Mouse (Mus musculus) CH12.LX (cell line): ENCODE measurements at regions not wholly inside any gene's neighbourhood (a gene's known extent, or its start where the extent isn't known, plus 50 kb on each side); places are given as distances from the start of the nearest gene placed in this dataset.

ENCODE experiments used
- DNase-seq: peaks from one replicate; pipeline ENCODE4 v3.0.0-alpha.2; 2013; ENCODE audit errors: extremely low read depth
- H3K27ac ChIP-seq: 2 replicates; pipeline ENCODE4 v1.5.1; 2012; ENCODE audit warnings: low read depth, mild to moderate bottlenecking, control low read depth, moderate library complexity; ENCODE audit not compliant: insufficient read depth
- H3K27me3 ChIP-seq: replicated peaks from 2 replicates; pipeline ENCODE3; 2012; ENCODE audit warnings: inconsistent platforms
- H3K36me3 ChIP-seq, 2 experiments: replicated peaks in 1 of 2; 2 replicates each; pipeline versions ENCODE3 to v1.6.1; 2012; ENCODE audit warnings: inconsistent platforms in 1 of 2, low read length in 1 of 2, mild to moderate bottlenecking in 1 of 2, mixed read lengths in 1 of 2, moderate library complexity in 1 of 2; ENCODE audit not compliant: control insufficient read depth in 1 of 2, insufficient read depth in 1 of 2
- H3K4me1 ChIP-seq, 2 experiments: 2 replicates each; pipeline ENCODE4 v1.6.1; 2012; ENCODE audit warnings: inconsistent platforms in 1 of 2, moderate library complexity in 1 of 2; ENCODE audit not compliant: insufficient read depth in 2 of 2, control insufficient read depth in 1 of 2
- H3K4me2 ChIP-seq: 2 replicates; pipeline ENCODE4 v1.6.1; 2012; ENCODE audit warnings: low read depth, mild to moderate bottlenecking, control low read depth; ENCODE audit not compliant: poor library complexity, insufficient read depth, severe bottlenecking
- H3K4me3 ChIP-seq, 3 experiments: fragments of 150-350 bp in 1 of 3; sonication (generic) in 1 of 3; replicated peaks in 1 of 3; 2 replicates each; pipeline versions ENCODE3 to v1.5.1; 2011 to 2012; ENCODE audit warnings: low read depth in 2 of 3, low read length in 2 of 3, mild to moderate bottlenecking in 2 of 3, moderate library complexity in 2 of 3, control low read depth in 1 of 3, improper control_type of control experiment in 1 of 3, inconsistent platforms in 1 of 3, mixed read lengths in 1 of 3; ENCODE audit not compliant: poor library complexity in 1 of 3
- H3K79me2 ChIP-seq: replicated peaks from 2 replicates; pipeline ENCODE4 v1.6.1; 2012; ENCODE audit warnings: mild to moderate bottlenecking, moderate library complexity; ENCODE audit not compliant: control insufficient read depth, poor library complexity, insufficient read depth, severe bottlenecking; ENCODE audit errors: extremely low read depth
- H3K9ac ChIP-seq: 2 replicates; pipeline ENCODE4 v1.6.1; 2012; ENCODE audit warnings: low read depth, mild to moderate bottlenecking, control low read depth, moderate library complexity; ENCODE audit not compliant: insufficient read depth
- H3K9me3 ChIP-seq: replicated peaks from 2 replicates; pipeline ENCODE3; 2012; ENCODE audit warnings: low read length, inconsistent platforms, mixed read lengths
- CTCF ChIP-seq, 2 experiments: IDR thresholded peaks in 1 of 2; conservative IDR thresholded peaks in 1 of 2; 2 replicates each; pipeline ENCODE4 v1.5.1; 2011 to 2012; ENCODE audit warnings: low read depth in 2 of 2, low read length in 2 of 2, improper control_type of control experiment in 1 of 2, inconsistent platforms in 1 of 2, mild to moderate bottlenecking in 1 of 2, moderate library complexity in 1 of 2
- ELF1 ChIP-seq: IDR thresholded peaks from 2 replicates; pipeline ENCODE4 v1.6.1; 2014; ENCODE audit warnings: low read depth, mild to moderate bottlenecking, inconsistent platforms, low read length, improper control_type of control experiment
- ETS1 ChIP-seq: conservative IDR thresholded peaks from 2 replicates; pipeline ENCODE4 v1.6.1; 2012; ENCODE audit warnings: low read depth, mild to moderate bottlenecking, inconsistent platforms, low read length, improper control_type of control experiment, moderate library complexity
- GABPA ChIP-seq: IDR thresholded peaks from 2 replicates; pipeline ENCODE4 v1.6.1; 2012; ENCODE audit warnings: low read depth, low read length, improper control_type of control experiment, inconsistent platforms; ENCODE audit not compliant: insufficient replicate concordance
- JUN ChIP-seq: IDR thresholded peaks from 2 replicates; pipeline ENCODE4 v1.6.1; 2011; ENCODE audit warnings: low read depth, mild to moderate bottlenecking, low read length, improper control_type of control experiment, moderate library complexity; ENCODE audit not compliant: insufficient read depth
- JUND ChIP-seq: conservative IDR thresholded peaks from 2 replicates; pipeline ENCODE4 v1.6.1; 2011; ENCODE audit warnings: low read depth, low read length, improper control_type of control experiment
- KAT2A ChIP-seq: IDR thresholded peaks from 2 replicates; pipeline ENCODE4 v1.6.1; 2012; ENCODE audit warnings: low read length, improper control_type of control experiment, inconsistent platforms; ENCODE audit not compliant: insufficient replicate concordance
- RCOR1 ChIP-seq: conservative IDR thresholded peaks from 2 replicates; pipeline ENCODE4 v1.6.1; 2012; ENCODE audit warnings: low read depth, mild to moderate bottlenecking, inconsistent platforms, low read length, improper control_type of control experiment
- SIN3A ChIP-seq: IDR thresholded peaks from 2 replicates; pipeline ENCODE4 v1.6.1; 2012; ENCODE audit warnings: low read length, improper control_type of control experiment, inconsistent platforms
- SMC3 ChIP-seq: IDR thresholded peaks from 2 replicates; pipeline ENCODE4 v1.6.1; 2011; ENCODE audit warnings: low read depth, low read length, improper control_type of control experiment
- UBTF ChIP-seq: IDR thresholded peaks from 2 replicates; pipeline ENCODE4 v1.6.1; 2012; ENCODE audit warnings: low read depth, mild to moderate bottlenecking, inconsistent platforms, low read length, improper control_type of control experiment, moderate library complexity
- USF2 ChIP-seq: conservative IDR thresholded peaks from 2 replicates; pipeline ENCODE4 v1.6.1; 2011; ENCODE audit warnings: low read depth, low read length, improper control_type of control experiment
- ZKSCAN1 ChIP-seq: IDR thresholded peaks from 2 replicates; pipeline ENCODE4 v1.6.1; 2012; ENCODE audit warnings: low read depth, inconsistent platforms, low read length, improper control_type of control experiment, borderline replicate concordance
- dilution Hi-C: fragments of 300-500 bp; cut with MboI; formaldehyde crosslinking; loops from 2 replicates; pipeline ENCODE4 v1.14.3; 2020; ENCODE audit warnings: low sequenced_read_pairs; ENCODE audit not compliant: extremely low pct_unique_long_range_greater_than_20kb, extremely low pct_ligation_motif_present
- in situ Hi-C: fragments of 300-500 bp; cut with MboI; formaldehyde crosslinking; loops from 3 replicates; pipeline ENCODE4 v1.14.3; 2019; ENCODE audit warnings: low sequenced_read_pairs, low pct_ligation_motif_present, low pct_unique_long_range_greater_than_20kb, mixed read lengths

GRCm38 (mm10) chr5:82825327-82825726 is 529.7 kb downstream of the Tecrl start:
- TF ChIP-seq JUND (no peak), UBTF (no peak)
- in situ Hi-C loops (no loop called here), dilution Hi-C loops (no loop called here)
- no peak overlapping the region for H3K4me3 ChIP-seq
- H3K27ac ChIP-seq = no peak overlapping the region
- no peaks in the 10 kb centered on the region for H3K27me3 ChIP-seq
- H3K79me2 ChIP-seq = no peaks in the 10 kb centered on the region
- H3K4me1 ChIP-seq = no peaks in the 10 kb centered on the region
- H3K9ac ChIP-seq = no peak overlapping the region
- H3K4me2 ChIP-seq = no peak overlapping the region
- no peaks in the 10 kb centered on the region for H3K36me3 ChIP-seq
- H3K9me3 ChIP-seq = peaks cover 5% of the 10 kb centered on the region
- DNase-seq = no peak

- Histone ChIP-seq H3K27ac (no peak overlapping the region), H3K4me3 (no peak overlapping the region), H3K79me2 (no peaks in the 10 kb centered on the region), H3K27me3 (no peaks in the 10 kb centered on the region), H3K9ac (no peak overlapping the region), H3K9me3 (peaks cover 14% of the 10 kb centered on the region), H3K4me2 (no peak overlapping the region), H3K36me3 (no peaks in the 10 kb centered on the region), H3K4me1 (no peaks in the 10 kb centered on the region)
- TF ChIP-seq SMC3 (no peak), ZKSCAN1 (no peak), RCOR1 (no peak), SIN3A (no peak), GABPA (no peak), JUND (no peak), KAT2A (no peak), ELF1 (no peak), ETS1 (no peak), JUN (no peak), CTCF (conservative IDR thresholded peaks at IDR 0.05 in 1 of 2, IDR thresholded peaks at IDR 0.05 in 1 of 2; ENCODE audit: low read depth in 2 of 2, low read length in 2 of 2) (no peak), USF2 (no peak)
- dilution Hi-C loops = no loop called here
- no peak for DNase-seq
- in situ Hi-C loops = no loop called here
Observed at GRCm38 (mm10) chr5:82793197-82793596, 561.8 kb downstream of the Tecrl start.
